Mouse (Mus musculus) megakaryocyte, embryonic 14.5 days (primary cell): ENCODE results near the gene Lat2.

Experiments
- FLI1 ChIP-seq: IDR thresholded peaks from 2 replicates; pipeline ENCODE4 v1.6.1; 2012; ENCODE audit warnings: low read length, inconsistent platforms, mixed read lengths
- GATA1 ChIP-seq: IDR thresholded peaks from 3 replicates; pipeline ENCODE4 v1.6.1; 2012; ENCODE audit warnings: mixed read lengths, low read length, inconsistent platforms, borderline replicate concordance

DNA sequence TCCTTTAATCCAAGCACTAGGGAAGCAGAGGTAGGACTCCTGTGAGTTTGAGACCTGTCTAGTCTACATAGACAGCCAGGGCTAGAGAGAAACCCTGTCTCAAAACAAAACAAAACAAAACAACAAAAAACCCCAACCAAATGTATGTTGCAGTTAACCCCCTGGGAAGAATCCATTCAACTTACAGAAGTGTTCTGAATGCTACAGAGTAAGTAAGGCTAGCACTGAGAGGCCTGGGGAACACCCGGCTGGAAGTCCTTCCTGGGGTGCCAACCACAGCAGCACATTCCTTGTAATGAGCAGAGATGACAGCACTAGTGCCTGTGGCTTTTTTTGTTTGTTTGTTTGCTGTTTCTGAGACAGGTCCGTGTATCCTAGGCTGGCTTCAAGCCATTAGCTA is 18.0 kb upstream of the Lat2 start:
- TF ChIP-seq GATA1 (no peak), FLI1 (no peak)
